Mouse (Mus musculus) heart, postnatal 14 days (tissue): Measurements from ENCODE around the gene Cdc73. TPM values are rescaled to one million over a fixed set of nuclear protein-coding genes. Genes with fewer than 3 reads are reported as not detected.
"Not testable (repeated sequence)": the region's sequence is repeated elsewhere in the genome, so short reads cannot be mapped to it uniquely, and the experiment has no call there.

ENCODE experiments used
- DNase-seq, 2 experiments: peaks; one replicate each; pipeline ENCODE4 v3.0.0; 2021 to 2022
- intact Hi-C: fragments of 180-260 bp; cut with DNase I; formaldehyde crosslinking; loops from one replicate; pipeline ENCODE4 v1.15.1; 2025
- total RNA-seq, 2 experiments: library from RNA; stranded (reverse); gene quantifications; 2 replicates each; pipeline ENCODE4 v1.2.3; 2021

Cdc73 gene
- total RNA-seq, 2 experiments from 2014 or later = 50.5 to 55.3 TPM

- intact Hi-C loops = loop anchor here (10.0 kb wide), 1 partner anchor 453 kb away; no protein-coding TSS in a partner anchor
Measured at GRCm38 (mm10) chr1:143701736-143702135, 957 bp downstream of the Cdc73 start.

GRCm38 (mm10) chr1:143684849-143685248 lies 17.8 kb downstream of the Cdc73 start:
- intact Hi-C loops = no loop called here
- no peak for DNase-seq

More at GRCm38 (mm10) chr1:143701736-143702135, 957 bp downstream of the Cdc73 start:
- DNase-seq = no peak

- DNase-seq = peak; percentile 15 to 56
- intact Hi-C loops = no loop called here
Measured at GRCm38 (mm10) chr1:143681108-143681507, 21.6 kb downstream of the Cdc73 start.

- intact Hi-C loops = no loop called here
- DNase-seq = no peak
Measured at GRCm38 (mm10) chr1:143675734-143676361, 26.8 kb downstream of the Cdc73 start.

GRCm38 (mm10) chr1:143664786-143665185 lies 37.9 kb downstream of the Cdc73 start:
- intact Hi-C loops, DNase-seq: not testable (repeated sequence)

GRCm38 (mm10) chr1:143663197-143663596 lies 39.5 kb downstream of the Cdc73 start:
- intact Hi-C loops = no loop called here

GRCm38 (mm10) chr1:143653646-143654045 lies 49.0 kb downstream of the Cdc73 start:
- no peak for DNase-seq
- intact Hi-C loops = no loop called here

More at GRCm38 (mm10) chr1:143663197-143663596, 39.5 kb downstream of the Cdc73 start:
- no peak for DNase-seq

GRCm38 (mm10) chr1:143650317-143650716 lies 52.4 kb downstream of the Cdc73 start:
- DNase-seq = no peak
- intact Hi-C loops = no loop called here

GRCm38 (mm10) chr1:143646219-143646618 lies 56.5 kb downstream of the Cdc73 start:
- intact Hi-C loops = loop anchor here (10.0 kb wide), 2 partner anchors 341 to 751 kb away; no protein-coding TSS in a partner anchor
- DNase-seq = no peak

- intact Hi-C loops = loop anchor here (10.0 kb wide), 2 partner anchors 341 to 751 kb away; no protein-coding TSS in a partner anchor
- no peak for DNase-seq
Measured at GRCm38 (mm10) chr1:143645386-143645785, 57.3 kb downstream of the Cdc73 start.

GRCm38 (mm10) chr1:143644221-143644620 lies 58.5 kb downstream of the Cdc73 start:
- intact Hi-C loops = loop anchor here (10.0 kb wide), 2 partner anchors 339 to 749 kb away; no protein-coding TSS in a partner anchor
- DNase-seq = no peak

GRCm38 (mm10) chr1:143640650-143641407 lies 61.9 kb downstream of the Cdc73 start, which contains the start of gene B3galt2:
TSS of gene B3galt2 (plus strand) at chr1:143640664.
- peak in 1 of 2 experiments; percentile 23 for DNase-seq

GRCm38 (mm10) chr1:143632854-143633587 lies 69.7 kb downstream of the Cdc73 start:
- no peak for DNase-seq
- intact Hi-C loops = no loop called here

More at GRCm38 (mm10) chr1:143640650-143641407, 61.9 kb downstream of the Cdc73 start, which contains the start of gene B3galt2:
- intact Hi-C loops = loop anchor here (10.0 kb wide), 2 partner anchors 336 to 746 kb away; no protein-coding TSS in a partner anchor

- intact Hi-C loops = no loop called here
- DNase-seq = no peak
Measured at GRCm38 (mm10) chr1:143632361-143632760, 70.3 kb downstream of the Cdc73 start.

- intact Hi-C loops = no loop called here
Measured at GRCm38 (mm10) chr1:143631337-143631736, 71.4 kb downstream of the Cdc73 start.

GRCm38 (mm10) chr1:143622634-143623033 lies 80.1 kb downstream of the Cdc73 start:
- no peak for DNase-seq
- intact Hi-C loops = no loop called here

More at GRCm38 (mm10) chr1:143631337-143631736, 71.4 kb downstream of the Cdc73 start:
- DNase-seq = no peak

GRCm38 (mm10) chr1:143621930-143622329 lies 80.8 kb downstream of the Cdc73 start:
- DNase-seq = no peak
- intact Hi-C loops = no loop called here

- intact Hi-C loops = no loop called here
- no peak for DNase-seq
Measured at GRCm38 (mm10) chr1:143619760-143620159, 82.9 kb downstream of the Cdc73 start.

- intact Hi-C loops = no loop called here
- DNase-seq = no peak
Measured at GRCm38 (mm10) chr1:143612901-143613300, 89.8 kb downstream of the Cdc73 start.

- intact Hi-C loops = no loop called here
- DNase-seq = no peak
Measured at GRCm38 (mm10) chr1:143608911-143609310, 93.8 kb downstream of the Cdc73 start.
